Mouse (Mus musculus) hindbrain, embryonic 16.5 days (tissue): ENCODE measurements around the gene Fam213b. TPM values are rescaled to one million over a fixed set of nuclear protein-coding genes. Genes with fewer than 3 reads are reported as not detected.

Experiments used
- ATAC-seq: fragments of 200-750 bp; cut with Nextera tagmentation; 2 replicates; pipeline ENCODE4 v1.8.0; 2017; ENCODE audit warnings: moderate TSS enrichment, moderate library complexity
- H3K27ac ChIP-seq: fragments of 300-500 bp; sonication (generic); 2 replicates; pipeline ENCODE4 v1.5.1; 2014; ENCODE audit warnings: low read depth, mild to moderate bottlenecking, control low read depth, low read length, moderate library complexity
- H3K27me3 ChIP-seq: fragments of 300-500 bp; sonication (generic); replicated peaks from 2 replicates; pipeline ENCODE4 v1.6.1; 2014; ENCODE audit warnings: low read length; ENCODE audit not compliant: control insufficient read depth, insufficient read depth
- H3K36me3 ChIP-seq: fragments of 300-500 bp; sonication (generic); 2 replicates; pipeline ENCODE4 v1.6.1; 2014; ENCODE audit warnings: mild to moderate bottlenecking, low read length, moderate library complexity, mixed read lengths; ENCODE audit not compliant: control insufficient read depth, insufficient read depth
- H3K4me1 ChIP-seq: fragments of 300-500 bp; sonication (generic); 2 replicates; pipeline ENCODE4 v1.6.1; 2014; ENCODE audit warnings: low read depth, low read length; ENCODE audit not compliant: control insufficient read depth, insufficient read depth
- H3K4me2 ChIP-seq: fragments of 300-500 bp; sonication (generic); 2 replicates; pipeline ENCODE4 v1.6.1; 2014; ENCODE audit warnings: mild to moderate bottlenecking, low read length, control low read depth, moderate library complexity
- H3K4me3 ChIP-seq: fragments of 300-500 bp; sonication (generic); 2 replicates; pipeline ENCODE4 v1.5.1; 2014; ENCODE audit warnings: mild to moderate bottlenecking, low read length, control low read depth, moderate library complexity
- H3K9ac ChIP-seq: fragments of 300-500 bp; sonication (generic); 2 replicates; pipeline ENCODE4 v1.6.1; 2014; ENCODE audit warnings: low read depth, mild to moderate bottlenecking, control low read depth, low read length, moderate library complexity
- H3K9me3 ChIP-seq: fragments of 300-500 bp; sonication (generic); 2 replicates; pipeline ENCODE4 v1.6.1; 2014; ENCODE audit warnings: mild to moderate bottlenecking, low read length, moderate library complexity; ENCODE audit not compliant: control insufficient read depth
- WGBS: fragments of 180-500 bp; shearing (Covaris S2); extraction: QIAGEN DNeasy Blood & Tissue Kit; methylation state at CpG from one replicate; pipeline ENCODE4 v1.1.7; 2014; 5-methylcytosine and 5-hydroxymethylcytosine counted together
- polyA plus RNA-seq: library from polyadenylated mRNA; unstranded; fragments of >200 nt; fragmentation: Nextera tagmentation; extraction: Ambion mirVana; gene quantifications from 2 replicates; pipeline ENCODE4 v1.2.1, GENCODE M21; 2015

The Fam213b gene
- polyA plus RNA-seq, 1 experiment from 2014 or later = 80.1 TPM

- WGBS = 74% methylated on average over 9 of the region's 9 CpGs
- ATAC-seq = no peak
- H3K4me2 ChIP-seq = no peak overlapping the region
These were observed 28.3 kb upstream of the Fam213b start for GRCm38 (mm10) chr4:154926969-154927898.

GRCm38 (mm10) chr4:154925413-154925812 is 26.5 kb upstream of the Fam213b start:
- H3K27me3 ChIP-seq = no peaks in the 10 kb centered on the region
- H3K4me2 ChIP-seq = no peak overlapping the region
- no peak for ATAC-seq
- H3K27ac ChIP-seq = no peak overlapping the region
- no peak overlapping the region for H3K9ac ChIP-seq
- H3K4me1 ChIP-seq = no peaks in the 10 kb centered on the region
- no peaks in the 10 kb centered on the region; the same call in 1 of the 2 replicates for H3K9me3 ChIP-seq
- H3K4me3 ChIP-seq = no peak overlapping the region
- WGBS = 60% methylated on average over 4 of the region's 4 CpGs
- no peaks in the 10 kb centered on the region for H3K36me3 ChIP-seq

More at GRCm38 (mm10) chr4:154926969-154927898, 28.3 kb upstream of the Fam213b start:
- Histone ChIP-seq H3K27ac (no peak overlapping the region), H3K4me3 (no peak overlapping the region), H3K27me3 (no peaks in the 10 kb centered on the region), H3K9me3 (no peaks in the 10 kb centered on the region; the same call in 1 of the 2 replicates), H3K9ac (no peak overlapping the region), H3K36me3 (no peaks in the 10 kb centered on the region), H3K4me1 (no peaks in the 10 kb centered on the region)

- H3K4me3 ChIP-seq = no peak overlapping the region
- WGBS = 78% methylated on average over 5 of the region's 5 CpGs
- ATAC-seq = no peak
- H3K27ac ChIP-seq = no peak overlapping the region
- H3K4me1 ChIP-seq = no peaks in the 10 kb centered on the region
- no peak overlapping the region for H3K9ac ChIP-seq
- H3K4me2 ChIP-seq = no peak overlapping the region
- no peaks in the 10 kb centered on the region for H3K36me3 ChIP-seq
- H3K27me3 ChIP-seq = no peaks in the 10 kb centered on the region
- no peaks in the 10 kb centered on the region; the same call in 1 of the 2 replicates for H3K9me3 ChIP-seq
These were observed 24.0 kb upstream of the Fam213b start for GRCm38 (mm10) chr4:154922931-154923330.

- 77% methylated on average over 4 of the region's 4 CpGs for WGBS
- H3K27me3 ChIP-seq = no peaks in the 10 kb centered on the region
These were observed 23.4 kb upstream of the Fam213b start for GRCm38 (mm10) chr4:154922291-154922690.

GRCm38 (mm10) chr4:154916662-154917061 is 17.7 kb upstream of the Fam213b start:
- no peak overlapping the region for H3K4me3 ChIP-seq
- no peak overlapping the region for H3K4me2 ChIP-seq
- WGBS = 88% methylated on average over 4 of the region's 4 CpGs
- H3K27me3 ChIP-seq = no peaks in the 10 kb centered on the region
- ATAC-seq = no peak
- H3K9ac ChIP-seq = no peak overlapping the region
- H3K36me3 ChIP-seq = no peaks in the 10 kb centered on the region
- no peaks in the 10 kb centered on the region for H3K9me3 ChIP-seq
- H3K4me1 ChIP-seq = no peaks in the 10 kb centered on the region
- no peak overlapping the region for H3K27ac ChIP-seq

More at GRCm38 (mm10) chr4:154922291-154922690, 23.4 kb upstream of the Fam213b start:
- Histone ChIP-seq H3K27ac (no peak overlapping the region), H3K4me3 (no peak overlapping the region), H3K9ac (no peak overlapping the region), H3K4me1 (no peaks in the 10 kb centered on the region), H3K4me2 (no peak overlapping the region), H3K9me3 (no peaks in the 10 kb centered on the region; the same call in 1 of the 2 replicates), H3K36me3 (no peaks in the 10 kb centered on the region)
- no peak for ATAC-seq

- no peaks in the 10 kb centered on the region for H3K4me1 ChIP-seq
- no peak overlapping the region for H3K4me2 ChIP-seq
- H3K4me3 ChIP-seq = no peak overlapping the region
- no peak overlapping the region for H3K9ac ChIP-seq
- H3K27ac ChIP-seq = no peak overlapping the region
- no peaks in the 10 kb centered on the region for H3K36me3 ChIP-seq
- ATAC-seq = no peak
- 87% methylated on average over 10 of the region's 10 CpGs for WGBS
- H3K27me3 ChIP-seq = no peaks in the 10 kb centered on the region
- H3K9me3 ChIP-seq = no peaks in the 10 kb centered on the region
These were observed 16.4 kb upstream of the Fam213b start for GRCm38 (mm10) chr4:154915286-154915685.

GRCm38 (mm10) chr4:154914707-154915106 is 15.8 kb upstream of the Fam213b start:
- H3K4me3 ChIP-seq = no peak overlapping the region
- no peak overlapping the region for H3K9ac ChIP-seq
- no peaks in the 10 kb centered on the region for H3K9me3 ChIP-seq
- no peak overlapping the region for H3K4me2 ChIP-seq
- no peaks in the 10 kb centered on the region for H3K4me1 ChIP-seq
- no peak for ATAC-seq
- WGBS = 75% methylated on average over 3 of the region's 3 CpGs
- H3K36me3 ChIP-seq = no peaks in the 10 kb centered on the region
- no peaks in the 10 kb centered on the region for H3K27me3 ChIP-seq
- no peak overlapping the region for H3K27ac ChIP-seq

- H3K9ac ChIP-seq = no peak overlapping the region
- H3K4me3 ChIP-seq = no peak overlapping the region
- H3K4me2 ChIP-seq = no peak overlapping the region
- H3K27me3 ChIP-seq = no peaks in the 10 kb centered on the region
- no peaks in the 10 kb centered on the region for H3K4me1 ChIP-seq
- H3K36me3 ChIP-seq = no peaks in the 10 kb centered on the region
- no peaks in the 10 kb centered on the region for H3K9me3 ChIP-seq
- no peak for ATAC-seq
- H3K27ac ChIP-seq = no peak overlapping the region
- WGBS = 92% methylated on average over 4 of the region's 4 CpGs
These were observed 15.3 kb upstream of the Fam213b start for GRCm38 (mm10) chr4:154914252-154914651.

GRCm38 (mm10) chr4:154913845-154914244 is 14.9 kb upstream of the Fam213b start:
- no peak overlapping the region for H3K4me2 ChIP-seq
- H3K27ac ChIP-seq = no peak overlapping the region
- WGBS = 95% methylated on average over 3 of the region's 3 CpGs

More at GRCm38 (mm10) chr4:154913845-154914244, 14.9 kb upstream of the Fam213b start:
- no peaks in the 10 kb centered on the region for H3K36me3 ChIP-seq
- no peak overlapping the region for H3K4me3 ChIP-seq
- ATAC-seq = no peak
- no peaks in the 10 kb centered on the region for H3K9me3 ChIP-seq
- no peaks in the 10 kb centered on the region for H3K27me3 ChIP-seq
- no peak overlapping the region for H3K9ac ChIP-seq
- H3K4me1 ChIP-seq = no peaks in the 10 kb centered on the region
